ENCODE assay signal across 9 mouse cellular contexts in genomic region chr2:75981440-75982081, GRCm38 (mm10). TPM values are rescaled to one million over a fixed set of nuclear protein-coding genes. Genes with fewer than 3 reads are reported as not detected.
DNase-seq lines count a peak whose midpoint lies in the region; ATAC-seq and TF ChIP-seq lines count a peak whose summit lies in the region.
"Not testable (repeated sequence)": the region's sequence is repeated elsewhere in the genome, so short reads cannot be mapped to it uniquely, and the experiment has no call there.
"Had no signal": no experiment of that assay in that cellular context is flagged by ENCODE, and none has a peak within 500 bp of the region (broad histone marks: within the 10 kb centered on the region; RNA-seq: fewer than 3 reads in every experiment).

Ttc30a1 (minus strand) TSS chr2:75981967.

- TF ChIP-seq POLR2A in myocyte (IDR thresholded peaks at IDR 0.05; ENCODE audit: insufficient read length, low read depth): not testable (repeated sequence)

- peak within 1 kb of the TSS; percentile 37; the same call in 1 of the 2 replicates for H3K9ac ChIP-seq in forebrain, embryonic 13.5 days
- H3K9ac ChIP-seq in heart, postnatal 0 days (replicated peaks; ENCODE audit: low read depth, low read length): peak within 1 kb of the TSS; percentile 7
- peak within 1 kb of the TSS; percentile 59 for H3K9ac ChIP-seq in liver, embryonic 12.5 days

- peak within 1 kb of the TSS; percentile 64 for H3K4me2 ChIP-seq in forebrain, embryonic 13.5 days
- peak within 1 kb of the TSS; percentile 63 for H3K4me2 ChIP-seq in heart, postnatal 0 days (ENCODE audit: low read depth, low read length)
- peak within 1 kb of the TSS; percentile 76 for H3K4me2 ChIP-seq in liver, embryonic 12.5 days
- peak within 1 kb of the TSS; percentile 74 for H3K4me2 ChIP-seq in myocyte (ENCODE audit: low read depth)

- WGBS in forebrain, embryonic 13.5 days: 2% methylated on average over 30 of the region's 34 CpGs
- 1% methylated on average over 26 of the region's 34 CpGs for WGBS in heart, postnatal 0 days
- 4% methylated on average over 34 of the region's 34 CpGs for WGBS in liver, embryonic 12.5 days (ENCODE audit: insufficient replicate concordance)

- H3K79me2 ChIP-seq in myocyte (ENCODE audit: control insufficient read depth, insufficient read depth): not testable (repeated sequence)

- H3K36me3 ChIP-seq in forebrain, embryonic 13.5 days (ENCODE audit: poor library complexity, severe bottlenecking); heart, postnatal 0 days (replicated peaks; ENCODE audit: control insufficient read depth, insufficient read depth, low read length); liver, embryonic 12.5 days; myocyte (ENCODE audit: control insufficient read depth, insufficient read depth): not testable (repeated sequence)

- H3K4me3 ChIP-seq in forebrain, embryonic 13.5 days: peak within 1 kb of the TSS; percentile 47
- H3K4me3 ChIP-seq in heart, postnatal 0 days (ENCODE audit: low read depth, low read length): peak within 1 kb of the TSS; percentile 48
- H3K4me3 ChIP-seq in liver, embryonic 12.5 days: peak within 1 kb of the TSS; percentile 64
- H3K4me3 ChIP-seq in myocyte: peak within 1 kb of the TSS; percentile 21

- H3K4me1 ChIP-seq in forebrain, embryonic 13.5 days; heart, postnatal 0 days (ENCODE audit: control insufficient read depth, insufficient read depth); liver, embryonic 12.5 days: not testable (repeated sequence)

- not testable (repeated sequence) for TF ChIP-seq CTCF in heart, postnatal 0 days (IDR thresholded peaks at IDR 0.05; ENCODE audit: low read depth)

- H3K27me3 ChIP-seq in forebrain, embryonic 13.5 days; heart, postnatal 0 days (ENCODE audit: control insufficient read depth, insufficient read depth, low read length); liver, embryonic 12.5 days (replicated peaks); myocyte (ENCODE audit: control insufficient read depth, insufficient read depth, insufficient read length): not testable (repeated sequence)

- not testable (repeated sequence) for H3K9me3 ChIP-seq in forebrain, embryonic 13.5 days (replicated peaks); heart, postnatal 0 days (replicated peaks; ENCODE audit: control insufficient read depth, low read length); liver, embryonic 12.5 days (replicated peaks)

- peak; percentile 84 for DNase-seq in CD4-positive, CD25-positive, alpha-beta regulatory T cell, adult 2 months (ENCODE audit: low read depth, low spot score)
- DNase-seq in c-Kit-positive CD71-positive TER-119-positive erythroid progenitor cells, embryonic 14.5 days (ENCODE audit: low spot score): peak; percentile 74
- peak; percentile 84 for DNase-seq in heart, postnatal 0 days (ENCODE audit: low spot score)
- peak; percentile 77 to 80 for DNase-seq in kidney, postnatal 25 days
- DNase-seq in spleen, postnatal 36 days (ENCODE audit: low spot score in 2 of 2): peak; percentile 66 to 75

- not testable (repeated sequence) for H3K27ac ChIP-seq in forebrain, embryonic 13.5 days; liver, embryonic 12.5 days
- 0 out of 2 replicates have a peak within 1 kb of the TSS, but pooled peaks have one; percentile 2 for H3K27ac ChIP-seq in heart, postnatal 0 days (ENCODE audit: low read depth)

- ATAC-seq in forebrain, embryonic 13.5 days: peak; percentile 80
- peak; percentile 76 for ATAC-seq in heart, postnatal 0 days (ENCODE audit: insufficient read depth, low read depth)
- ATAC-seq in liver, embryonic 12.5 days: peak; percentile 67

- TF ChIP-seq EP300 in heart, postnatal 0 days (IDR thresholded peaks at IDR 0.05; ENCODE audit: low read depth): not testable (repeated sequence)

- H3ac ChIP-seq in myocyte (ENCODE audit: control insufficient read depth, insufficient read length): not testable (repeated sequence)

TF ChIP-seq in myocyte, 11 proteins besides CTCF, POLR2A, EP300 and RAD21:
- TF ChIP-seq E2F4 (IDR thresholded peaks at IDR 0.05; ENCODE audit: insufficient read depth): peak; percentile 19

RNA-seq across cellular contexts. Expression of gene Ttc30a1, which starts in this region (rescaled TPM):
- polyA plus RNA-seq in forebrain, embryonic 13.5 days (2015; fragmentation: Nextera tagmentation; extraction: Ambion mirVana): 8.1 and 8.4 TPM in 2 replicates
- 7.3 and 9.4 TPM in 2 replicates for total RNA-seq in heart, postnatal 0 days (2014; rRNA removed; ENCODE audit: low replicate concordance)
- polyA plus RNA-seq in heart, postnatal 0 days (2015; fragmentation: Nextera tagmentation; extraction: Ambion mirVana): 3.3 and 3.7 TPM in 2 replicates
- 2.2 and 2.3 TPM in 2 replicates for polyA plus RNA-seq in liver, embryonic 12.5 days (2016; fragmentation: Nextera tagmentation; extraction: Ambion mirVana)
- 1.2 TPM for polyA plus RNA-seq in myocyte (2012; fragmentation: generic; extraction: Trizol)
- total RNA-seq: MEL had no signal

Comparison
In these comparisons a context has a peak if more than half of its experiments do, and no peak if none do; other contexts are left out.
1. H3K9ac ChIP-seq: peak in every context shown above with its lines; median percentile 59 in liver, embryonic 12.5 days; 37 in forebrain, embryonic 13.5 days; 7 in heart, postnatal 0 days.